Mouse (Mus musculus): Measurements from ENCODE around the gene Snx13. TPM values are rescaled to one million over a fixed set of nuclear protein-coding genes. Genes with fewer than 3 reads are reported as not detected.

Gene Snx13
- polyA plus RNA-seq, 1 experiment from 2014 or later: 21.8 TPM

DNA sequence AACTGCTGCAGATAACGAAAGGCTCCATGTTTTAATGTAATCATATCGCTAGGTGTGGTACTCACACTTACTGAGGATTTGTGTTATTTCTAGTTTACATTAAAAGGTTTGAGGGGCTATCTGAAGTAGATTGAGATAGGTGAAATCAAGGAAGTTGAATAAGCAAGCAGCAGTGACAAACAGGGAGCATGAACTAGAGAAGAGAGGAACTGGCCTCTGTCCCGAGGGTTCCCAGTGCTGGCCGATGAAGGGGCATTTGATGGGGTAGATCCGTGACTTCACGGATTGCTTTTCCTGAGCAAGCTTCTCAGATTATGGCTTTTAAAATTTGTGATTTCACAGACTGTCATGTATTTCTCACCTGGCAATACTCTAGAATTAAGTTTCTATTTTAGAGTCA is 7.4 kb downstream of the Snx13 start:
- Histone ChIP-seq H3K9ac (ENCODE audit: low read depth, low read length) (no peak overlapping the region), H3K27ac (ENCODE audit: low read depth, low read length) (no peak overlapping the region), H3K27me3 (ENCODE audit: control insufficient read depth, insufficient read depth, low read length) (no peaks in the 10 kb centered on the region), H3K4me2 (replicated peaks; ENCODE audit: low read depth, low read length) (no peak overlapping the region), H3K9me3 (ENCODE audit: control insufficient read depth, low read length) (no peaks in the 10 kb centered on the region), H3K36me3 (ENCODE audit: control insufficient read depth, insufficient read depth, low read length) (no peaks in the 10 kb centered on the region), H3K4me3 (ENCODE audit: low read depth, low read length) (no peak overlapping the region), H3K4me1 (replicated peaks; ENCODE audit: control insufficient read depth, insufficient read depth, low read length) (no peaks in the 10 kb centered on the region)
- no peak for DNase-seq (ENCODE audit: low spot score)
- WGBS: 85% methylated on average over 6 of the region's 6 CpGs
- no peak for ATAC-seq (ENCODE audit: low FRiP score)

DNA sequence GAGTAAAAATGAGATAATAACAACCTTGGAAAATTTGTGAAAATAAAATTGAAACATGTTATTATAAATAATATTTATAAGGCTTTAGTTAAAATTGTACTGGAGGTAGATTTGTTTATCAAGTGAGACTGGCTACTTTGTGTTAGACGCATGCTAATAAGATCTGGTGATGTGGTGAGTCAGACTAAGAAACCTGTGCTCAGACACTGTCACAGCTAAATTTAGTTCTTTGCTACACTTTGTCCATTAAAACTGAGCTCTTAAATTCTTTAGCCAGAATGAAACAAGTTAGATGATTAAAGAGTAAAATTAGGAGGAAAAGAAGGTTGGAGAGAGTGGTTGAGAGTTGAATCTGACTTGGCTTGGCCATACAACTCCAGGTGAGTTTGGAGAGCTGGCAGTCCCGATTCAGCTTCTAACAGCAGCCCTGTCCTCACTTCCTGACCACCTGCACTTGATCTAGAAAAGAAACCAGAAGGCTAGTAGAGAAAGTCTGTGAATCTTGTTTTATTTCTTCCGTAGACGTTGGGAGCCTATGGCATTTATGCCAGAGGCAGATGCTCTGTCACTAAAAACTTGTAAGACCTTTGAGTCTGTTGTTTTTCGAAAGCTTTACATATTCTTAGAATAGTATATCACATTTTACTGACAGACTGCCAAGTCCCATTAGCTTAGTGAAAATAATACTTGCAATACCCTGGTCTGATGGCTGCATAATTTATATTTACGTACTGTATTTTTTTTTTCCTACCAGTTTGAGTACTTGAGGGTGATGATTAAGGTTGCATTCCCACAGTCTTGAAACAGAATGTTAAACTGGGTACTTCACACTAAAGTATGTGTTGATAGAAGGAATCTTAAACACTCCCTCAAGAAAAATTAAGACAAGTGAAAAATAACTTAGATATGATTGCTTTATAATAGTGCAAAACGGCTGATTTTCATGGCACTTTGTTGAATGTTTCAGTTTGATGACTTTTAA is 8.4 kb downstream of the Snx13 start:
- 91% methylated on average over 7 of the region's 7 CpGs for WGBS
- no peaks in the 10 kb centered on the region for H3K4me1 ChIP-seq (replicated peaks; ENCODE audit: control insufficient read depth, insufficient read depth, low read length)

GRCm38 (mm10) chr12:35063697-35064468 is 16.9 kb downstream of the Snx13 start:
- Histone ChIP-seq H3K36me3 (ENCODE audit: control insufficient read depth, insufficient read depth, low read length) (no peaks in the 10 kb centered on the region), H3K4me2 (replicated peaks; ENCODE audit: low read depth, low read length) (no peak overlapping the region), H3K9me3 (ENCODE audit: control insufficient read depth, low read length) (no peaks in the 10 kb centered on the region), H3K27me3 (ENCODE audit: control insufficient read depth, insufficient read depth, low read length) (no peaks in the 10 kb centered on the region), H3K4me3 (ENCODE audit: low read depth, low read length) (no peak overlapping the region), H3K27ac (ENCODE audit: low read depth, low read length) (no peak overlapping the region), H3K4me1 (replicated peaks; ENCODE audit: control insufficient read depth, insufficient read depth, low read length) (no peaks in the 10 kb centered on the region), H3K9ac (ENCODE audit: low read depth, low read length) (no peak overlapping the region)
- no peak for DNase-seq (ENCODE audit: low spot score)
- WGBS: 70% methylated on average over 3 of the region's 3 CpGs
- ATAC-seq (ENCODE audit: low FRiP score): no peak

More for the DNA sequence above, 8.4 kb downstream of the Snx13 start:
- no peak for DNase-seq (ENCODE audit: low spot score)
- no peak overlapping the region for H3K9ac ChIP-seq (ENCODE audit: low read depth, low read length)
- H3K9me3 ChIP-seq (ENCODE audit: control insufficient read depth, low read length): no peaks in the 10 kb centered on the region
- H3K4me2 ChIP-seq (replicated peaks; ENCODE audit: low read depth, low read length): no peak overlapping the region
- ATAC-seq (ENCODE audit: low FRiP score): no peak
- no peak overlapping the region for H3K4me3 ChIP-seq (ENCODE audit: low read depth, low read length)
- H3K36me3 ChIP-seq (ENCODE audit: control insufficient read depth, insufficient read depth, low read length): no peaks in the 10 kb centered on the region
- no peaks in the 10 kb centered on the region for H3K27me3 ChIP-seq (ENCODE audit: control insufficient read depth, insufficient read depth, low read length)
- H3K27ac ChIP-seq (ENCODE audit: low read depth, low read length): no peak overlapping the region

DNA sequence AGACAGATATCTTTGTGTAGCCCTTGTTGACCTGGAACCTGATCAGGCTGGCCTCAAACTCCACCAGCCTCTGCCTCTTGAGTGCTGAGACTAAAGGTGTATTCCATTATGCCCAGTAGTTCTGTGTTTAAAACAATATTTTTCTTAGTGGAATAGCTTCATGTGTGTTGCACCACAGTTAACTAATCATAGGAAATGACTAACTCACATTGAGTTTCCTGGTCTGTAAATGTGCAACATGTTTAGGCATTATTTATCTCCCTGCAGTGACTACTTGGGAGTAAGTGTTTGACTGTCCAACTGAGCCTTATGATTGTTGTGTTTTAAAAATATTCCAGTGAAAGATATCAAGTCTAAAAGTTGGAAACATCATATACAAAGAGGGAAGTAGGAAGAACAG is 20.6 kb downstream of the Snx13 start:
- no peaks in the 10 kb centered on the region for H3K9me3 ChIP-seq (ENCODE audit: control insufficient read depth, low read length)
- H3K36me3 ChIP-seq (ENCODE audit: control insufficient read depth, insufficient read depth, low read length): no peaks in the 10 kb centered on the region
- DNase-seq (ENCODE audit: low spot score): no peak
- H3K4me3 ChIP-seq (ENCODE audit: low read depth, low read length): no peak overlapping the region
- H3K4me2 ChIP-seq (replicated peaks; ENCODE audit: low read depth, low read length): no peak overlapping the region
- H3K27me3 ChIP-seq (ENCODE audit: control insufficient read depth, insufficient read depth, low read length): no peaks in the 10 kb centered on the region
- H3K9ac ChIP-seq (ENCODE audit: low read depth, low read length): no peak overlapping the region
- no peak overlapping the region for H3K27ac ChIP-seq (ENCODE audit: low read depth, low read length)
- no peaks in the 10 kb centered on the region for H3K4me1 ChIP-seq (replicated peaks; ENCODE audit: control insufficient read depth, insufficient read depth, low read length)
- no peak for ATAC-seq (ENCODE audit: low FRiP score)

DNA sequence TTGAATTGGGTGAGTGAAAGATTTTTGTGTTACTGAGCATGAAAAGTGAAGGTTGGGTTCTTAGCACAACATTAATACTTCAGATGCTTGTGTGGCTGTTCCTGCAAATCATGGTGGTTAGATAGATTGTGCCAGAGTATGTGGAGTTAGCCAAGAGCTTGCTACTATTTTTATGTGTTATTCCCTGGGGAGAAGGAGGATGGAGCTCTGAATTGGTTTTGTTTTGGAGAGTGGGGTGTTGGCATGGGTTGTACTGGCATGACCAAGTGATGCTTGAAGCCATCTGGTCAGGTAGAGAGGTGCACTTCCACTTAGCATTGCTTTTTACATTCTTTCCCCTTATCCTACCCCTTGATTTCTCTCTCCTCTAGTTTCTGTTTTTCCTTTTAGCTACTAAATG is 24.4 kb downstream of the Snx13 start:
- no peak for ATAC-seq (ENCODE audit: low FRiP score)
- no peak for DNase-seq (ENCODE audit: low spot score)
- H3K27ac ChIP-seq (ENCODE audit: low read depth, low read length): no peak overlapping the region
- H3K4me2 ChIP-seq (replicated peaks; ENCODE audit: low read depth, low read length): no peak overlapping the region
- no peaks in the 10 kb centered on the region for H3K4me1 ChIP-seq (replicated peaks; ENCODE audit: control insufficient read depth, insufficient read depth, low read length)
- no peaks in the 10 kb centered on the region for H3K27me3 ChIP-seq (ENCODE audit: control insufficient read depth, insufficient read depth, low read length)
- no peak overlapping the region for H3K4me3 ChIP-seq (ENCODE audit: low read depth, low read length)
- H3K9ac ChIP-seq (ENCODE audit: low read depth, low read length): no peak overlapping the region
- no peaks in the 10 kb centered on the region for H3K36me3 ChIP-seq (ENCODE audit: control insufficient read depth, insufficient read depth, low read length)
- H3K9me3 ChIP-seq (ENCODE audit: control insufficient read depth, low read length): no peaks in the 10 kb centered on the region

DNA sequence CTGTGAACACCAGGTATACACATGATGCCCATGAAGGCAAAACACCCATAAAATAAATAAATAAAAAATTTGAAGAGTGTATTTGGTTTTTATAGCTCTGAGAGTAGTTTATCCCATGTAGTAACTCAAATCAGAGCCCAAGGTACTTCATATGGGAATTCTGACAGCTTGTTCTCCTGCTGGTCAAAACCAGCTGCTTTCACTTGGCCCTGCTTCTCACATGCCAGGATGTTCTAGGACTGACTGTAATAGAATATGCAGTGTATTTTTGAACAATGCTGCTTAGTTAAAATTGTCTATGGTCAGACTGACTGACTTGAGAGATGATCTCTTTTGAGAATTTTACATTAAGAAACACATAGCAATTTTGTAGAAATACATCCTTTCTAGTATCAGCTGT is 25.2 kb downstream of the Snx13 start:
- H3K27me3 ChIP-seq (ENCODE audit: control insufficient read depth, insufficient read depth, low read length): no peaks in the 10 kb centered on the region
- ATAC-seq (ENCODE audit: low FRiP score) (no peak), DNase-seq (ENCODE audit: low spot score) (no peak)
- no peak overlapping the region for H3K4me3 ChIP-seq (ENCODE audit: low read depth, low read length)
- H3K4me2 ChIP-seq (replicated peaks; ENCODE audit: low read depth, low read length): no peak overlapping the region
- no peaks in the 10 kb centered on the region for H3K36me3 ChIP-seq (ENCODE audit: control insufficient read depth, insufficient read depth, low read length)
- H3K9me3 ChIP-seq (ENCODE audit: control insufficient read depth, low read length): no peaks in the 10 kb centered on the region
- H3K27ac ChIP-seq (ENCODE audit: low read depth, low read length): no peak overlapping the region
- no peaks in the 10 kb centered on the region for H3K4me1 ChIP-seq (replicated peaks; ENCODE audit: control insufficient read depth, insufficient read depth, low read length)
- no peak overlapping the region for H3K9ac ChIP-seq (ENCODE audit: low read depth, low read length)

GRCm38 (mm10) chr12:35075993-35076392 is 29.0 kb downstream of the Snx13 start:
- H3K9ac ChIP-seq (ENCODE audit: low read depth, low read length): no peak overlapping the region
- no peaks in the 10 kb centered on the region for H3K36me3 ChIP-seq (ENCODE audit: control insufficient read depth, insufficient read depth, low read length)
- H3K27me3 ChIP-seq (ENCODE audit: control insufficient read depth, insufficient read depth, low read length): no peaks in the 10 kb centered on the region
- no peaks in the 10 kb centered on the region for H3K9me3 ChIP-seq (ENCODE audit: control insufficient read depth, low read length)
- H3K27ac ChIP-seq (ENCODE audit: low read depth, low read length): no peak overlapping the region
- no peak for DNase-seq (ENCODE audit: low spot score)
- 89% methylated on average over 3 of the region's 3 CpGs for WGBS
- no peak overlapping the region for H3K4me2 ChIP-seq (replicated peaks; ENCODE audit: low read depth, low read length)
- no peak for ATAC-seq (ENCODE audit: low FRiP score)
- H3K4me3 ChIP-seq (ENCODE audit: low read depth, low read length): no peak overlapping the region
- H3K4me1 ChIP-seq (replicated peaks; ENCODE audit: control insufficient read depth, insufficient read depth, low read length): no peaks in the 10 kb centered on the region

GRCm38 (mm10) chr12:35123549-35123948 is 76.6 kb downstream of the Snx13 start:
- DNase-seq (ENCODE audit: low spot score) (no peak), ATAC-seq (ENCODE audit: low FRiP score) (no peak)
- H3K4me1 ChIP-seq (replicated peaks; ENCODE audit: control insufficient read depth, insufficient read depth, low read length): no peaks in the 10 kb centered on the region
- H3K4me3 ChIP-seq (ENCODE audit: low read depth, low read length): no peak overlapping the region
- WGBS: 89% methylated on average over 3 of the region's 3 CpGs
- H3K27me3 ChIP-seq (ENCODE audit: control insufficient read depth, insufficient read depth, low read length): no peaks in the 10 kb centered on the region
- H3K9me3 ChIP-seq (ENCODE audit: control insufficient read depth, low read length): no peaks in the 10 kb centered on the region
- no peak overlapping the region for H3K9ac ChIP-seq (ENCODE audit: low read depth, low read length)
- H3K4me2 ChIP-seq (replicated peaks; ENCODE audit: low read depth, low read length): no peak overlapping the region
- H3K36me3 ChIP-seq (ENCODE audit: control insufficient read depth, insufficient read depth, low read length): no peaks in the 10 kb centered on the region
- no peak overlapping the region for H3K27ac ChIP-seq (ENCODE audit: low read depth, low read length)

DNA sequence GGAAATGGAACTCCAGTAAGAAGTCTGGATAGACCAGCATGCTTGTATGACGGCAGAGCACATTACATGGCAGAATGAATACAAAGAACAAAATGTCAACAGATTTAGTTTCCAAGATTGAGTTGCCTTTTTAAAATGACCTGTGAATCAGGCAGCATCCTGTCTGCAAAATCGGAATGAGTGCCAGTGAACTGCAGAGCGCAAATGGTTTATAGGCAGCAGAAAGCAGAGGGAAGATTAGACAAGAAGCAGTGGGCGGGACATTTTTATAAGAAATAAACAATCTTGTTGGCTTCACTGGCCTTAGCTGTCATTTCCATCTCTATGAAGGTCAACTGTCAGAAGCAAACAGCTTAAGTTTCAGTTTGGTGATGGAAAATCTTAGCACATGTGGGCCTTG is 106.2 kb downstream of the Snx13 start:
- no peak overlapping the region for H3K4me2 ChIP-seq (replicated peaks; ENCODE audit: low read depth, low read length)
- no peak overlapping the region for H3K27ac ChIP-seq (ENCODE audit: low read depth, low read length)
- ATAC-seq (ENCODE audit: low FRiP score): no peak
- H3K9ac ChIP-seq (ENCODE audit: low read depth, low read length): no peak overlapping the region
- DNase-seq (ENCODE audit: low spot score): no peak
- no peaks in the 10 kb centered on the region for H3K27me3 ChIP-seq (ENCODE audit: control insufficient read depth, insufficient read depth, low read length)
- no peak overlapping the region for H3K4me3 ChIP-seq (ENCODE audit: low read depth, low read length)
- no peaks in the 10 kb centered on the region for H3K36me3 ChIP-seq (ENCODE audit: control insufficient read depth, insufficient read depth, low read length)
- WGBS: 84% methylated on average over 4 of the region's 4 CpGs
- no peaks in the 10 kb centered on the region for H3K9me3 ChIP-seq (ENCODE audit: control insufficient read depth, low read length)
- no peaks in the 10 kb centered on the region for H3K4me1 ChIP-seq (replicated peaks; ENCODE audit: control insufficient read depth, insufficient read depth, low read length)
